Mouse (Mus musculus): Measurements from ENCODE around the gene Tsen54.

Gene Tsen54

DNA sequence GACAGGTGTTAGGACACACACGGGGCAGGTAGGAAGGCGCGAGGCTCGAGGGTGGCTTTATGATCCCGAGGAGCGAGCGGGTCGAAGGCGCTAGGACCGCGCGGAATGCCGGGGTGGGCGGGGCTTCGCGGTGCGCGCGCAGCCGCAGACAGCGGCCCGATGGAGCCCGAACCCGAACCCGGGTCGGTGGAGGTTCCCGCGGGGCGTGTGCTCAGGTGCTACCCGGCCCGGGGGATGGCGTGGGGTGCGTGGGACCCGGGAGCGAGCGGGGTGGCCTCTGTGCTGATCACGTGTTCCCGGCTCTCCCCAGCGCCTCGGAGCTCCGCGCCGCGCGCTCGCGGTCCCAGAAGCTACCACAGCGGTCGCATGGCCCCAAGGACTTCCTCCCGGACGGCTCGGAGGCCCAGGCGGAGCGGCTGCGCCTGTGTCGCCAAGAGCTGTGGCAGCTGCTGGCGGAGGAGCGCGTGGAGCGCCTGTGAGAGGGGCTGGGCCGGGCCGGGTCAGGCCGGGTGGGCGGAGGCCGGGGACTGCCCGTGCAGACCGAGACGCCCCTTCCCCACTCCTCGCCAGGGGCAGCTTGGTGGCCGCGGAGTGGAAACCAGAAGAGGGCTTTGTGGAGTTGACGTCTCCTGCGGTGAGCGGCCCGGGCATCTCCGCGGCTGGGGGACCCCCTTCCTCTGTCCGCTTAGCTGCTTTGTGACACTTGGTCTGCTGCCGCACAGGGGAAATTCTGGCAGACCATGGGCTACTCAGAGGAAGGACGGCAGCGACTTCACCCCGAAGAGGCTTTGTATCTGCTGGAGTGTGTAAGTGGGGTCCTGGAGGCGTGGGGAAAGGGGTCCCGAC is at the start of gene Tsen54:
Tsen54 (plus strand) TSS at position 120 of the 846 bp plus-strand sequence.
- DNase-seq = peak; percentile 89 to 96

DNA sequence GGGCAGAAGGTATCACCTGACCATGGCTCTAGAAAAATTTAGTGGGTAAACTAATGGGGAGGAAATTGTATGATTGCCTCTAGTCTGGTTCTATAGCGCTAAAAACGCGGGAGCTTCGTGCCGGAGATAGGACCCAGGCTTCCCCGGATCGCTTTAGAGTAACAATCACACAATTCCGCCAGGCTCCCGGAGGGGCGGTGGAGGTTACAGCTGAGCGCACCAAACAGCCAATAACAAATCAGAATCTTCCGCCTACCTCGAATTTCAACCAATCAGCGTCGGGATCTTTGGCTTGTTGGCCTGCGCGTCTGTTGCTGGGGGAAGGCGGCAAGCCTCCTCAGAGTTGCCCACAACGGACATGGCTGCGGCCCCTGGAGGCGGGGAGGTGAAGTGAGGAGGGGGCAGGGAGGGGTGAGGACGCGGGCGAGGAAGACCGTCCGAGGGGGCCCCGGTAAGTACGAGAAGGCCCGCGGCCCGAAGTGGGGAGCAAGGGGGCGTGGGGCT is 49.4 kb upstream of the Tsen54 start, which contains the start of gene Tmem94:
Tmem94 (plus strand) TSS at position 331 of the 504 bp plus-strand sequence.
- DNase-seq = peak; percentile 94 to 97

DNA sequence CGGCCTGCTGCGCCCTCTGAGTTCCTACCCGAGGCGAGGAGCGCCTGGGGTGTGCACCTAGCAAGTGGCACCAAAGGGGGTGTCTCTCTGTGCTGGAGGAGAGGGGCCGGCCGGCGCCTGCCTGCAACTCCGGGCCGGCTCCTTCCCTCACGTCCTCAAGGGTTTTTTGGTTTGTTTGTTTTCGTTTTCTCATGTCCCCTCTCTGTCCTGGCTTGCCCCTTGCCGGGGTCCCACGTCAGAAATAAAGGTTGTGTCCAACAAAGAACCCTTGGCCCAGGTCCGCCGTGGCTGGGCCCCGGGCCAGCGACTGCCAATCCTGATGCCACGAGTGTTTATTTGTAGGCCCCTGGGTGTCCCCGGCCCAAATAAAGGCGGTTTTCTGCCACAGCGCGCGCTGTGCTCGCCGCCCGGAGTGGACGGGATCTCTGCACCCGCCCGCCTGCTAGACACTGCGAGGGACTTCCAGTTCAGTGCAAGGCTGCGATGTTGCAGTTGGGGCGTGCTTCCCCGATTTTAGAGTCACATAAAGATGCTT is 48.9 kb upstream of the Tsen54 start:
- peak; percentile 59 to 72 for DNase-seq

DNA sequence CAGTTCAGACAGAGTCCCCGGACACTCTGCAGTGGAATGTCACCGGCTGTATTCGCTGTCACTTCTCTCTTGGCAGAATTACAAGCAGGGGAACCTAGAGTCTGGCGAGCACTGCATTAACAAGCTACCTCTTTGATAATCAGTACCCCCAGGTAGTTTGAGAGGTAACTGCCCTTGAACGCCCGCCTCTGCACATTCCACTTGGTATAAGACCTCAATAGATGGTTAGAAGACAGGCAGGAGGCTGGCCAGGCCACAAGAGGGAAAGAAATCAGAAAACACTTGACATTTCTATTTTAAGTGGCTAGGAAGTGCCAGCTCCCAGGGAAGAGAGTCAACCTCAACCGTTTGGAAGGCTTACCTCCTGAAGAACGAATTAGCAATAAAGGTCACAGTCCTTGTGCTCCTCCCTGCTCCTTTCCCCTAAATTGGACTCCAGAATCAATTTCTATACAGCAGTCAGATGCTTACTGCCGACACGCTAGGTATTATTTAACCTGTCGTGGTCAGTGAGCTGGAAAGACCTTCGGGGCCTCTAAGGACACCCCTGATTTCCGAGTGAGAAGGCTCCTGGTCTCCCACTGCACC is 48.1 kb upstream of the Tsen54 start:
- DNase-seq = peak; percentile 28 to 46

DNA sequence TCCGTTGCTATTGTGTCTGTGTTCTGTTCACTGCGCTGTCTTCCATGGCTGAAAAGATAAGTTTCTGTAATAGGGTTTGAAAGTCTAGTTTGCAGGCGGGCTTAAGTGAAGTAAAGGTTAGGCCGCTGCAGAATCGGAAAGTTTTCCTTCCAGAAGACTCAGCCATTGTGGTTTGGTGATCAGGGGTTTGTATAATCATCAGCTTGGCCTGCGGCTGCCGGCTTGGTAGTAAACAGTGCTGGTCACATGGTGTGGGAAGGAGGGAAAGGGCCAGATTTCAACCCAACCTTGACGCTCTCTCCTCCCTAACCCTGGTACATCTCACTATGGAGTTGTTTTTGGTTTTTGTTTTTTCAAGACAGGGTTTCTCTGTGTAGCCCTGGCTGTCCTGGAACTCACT is 47.5 kb upstream of the Tsen54 start:
- no peak for DNase-seq

DNA sequence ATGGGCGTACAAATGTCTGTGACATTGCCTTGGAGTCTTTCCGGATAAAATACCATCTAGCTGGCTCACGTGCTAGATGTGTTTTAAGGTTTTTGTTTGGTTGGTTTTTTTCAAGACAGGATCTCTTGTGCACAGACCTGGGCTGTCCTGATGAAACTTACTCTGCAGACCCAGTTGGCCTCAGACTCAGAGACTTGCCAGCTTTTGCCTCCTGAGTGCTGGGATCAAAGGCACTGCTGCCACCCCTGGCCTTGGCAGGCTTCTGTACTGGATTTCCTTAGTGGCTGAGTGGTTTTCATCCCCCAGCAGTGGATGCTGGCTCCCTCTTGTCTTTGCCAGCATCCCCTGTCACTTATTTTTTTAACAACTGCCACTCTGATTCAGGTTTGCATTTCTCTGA is 45.6 kb upstream of the Tsen54 start:
- DNase-seq = no peak

DNA sequence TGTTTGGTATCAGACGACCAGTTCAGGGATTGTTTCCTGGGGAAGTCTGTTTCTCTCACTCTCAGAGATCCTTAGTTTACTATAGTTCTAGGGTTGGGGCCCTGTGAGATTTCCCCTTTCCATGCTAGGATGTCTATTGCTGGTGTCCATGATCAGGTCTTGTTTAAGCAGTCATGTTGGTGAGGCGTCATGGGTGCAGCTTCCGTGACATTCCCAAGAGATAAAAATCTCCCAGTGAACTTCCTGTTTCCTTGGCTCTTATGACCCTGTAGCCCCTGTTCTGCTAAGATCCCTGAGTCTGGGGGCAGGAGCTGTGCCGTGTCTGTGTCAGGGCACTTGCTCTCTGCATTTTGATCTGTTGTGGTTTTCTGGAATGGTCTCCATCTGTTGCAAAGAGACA is 39.9 kb upstream of the Tsen54 start:
- no peak for DNase-seq

DNA sequence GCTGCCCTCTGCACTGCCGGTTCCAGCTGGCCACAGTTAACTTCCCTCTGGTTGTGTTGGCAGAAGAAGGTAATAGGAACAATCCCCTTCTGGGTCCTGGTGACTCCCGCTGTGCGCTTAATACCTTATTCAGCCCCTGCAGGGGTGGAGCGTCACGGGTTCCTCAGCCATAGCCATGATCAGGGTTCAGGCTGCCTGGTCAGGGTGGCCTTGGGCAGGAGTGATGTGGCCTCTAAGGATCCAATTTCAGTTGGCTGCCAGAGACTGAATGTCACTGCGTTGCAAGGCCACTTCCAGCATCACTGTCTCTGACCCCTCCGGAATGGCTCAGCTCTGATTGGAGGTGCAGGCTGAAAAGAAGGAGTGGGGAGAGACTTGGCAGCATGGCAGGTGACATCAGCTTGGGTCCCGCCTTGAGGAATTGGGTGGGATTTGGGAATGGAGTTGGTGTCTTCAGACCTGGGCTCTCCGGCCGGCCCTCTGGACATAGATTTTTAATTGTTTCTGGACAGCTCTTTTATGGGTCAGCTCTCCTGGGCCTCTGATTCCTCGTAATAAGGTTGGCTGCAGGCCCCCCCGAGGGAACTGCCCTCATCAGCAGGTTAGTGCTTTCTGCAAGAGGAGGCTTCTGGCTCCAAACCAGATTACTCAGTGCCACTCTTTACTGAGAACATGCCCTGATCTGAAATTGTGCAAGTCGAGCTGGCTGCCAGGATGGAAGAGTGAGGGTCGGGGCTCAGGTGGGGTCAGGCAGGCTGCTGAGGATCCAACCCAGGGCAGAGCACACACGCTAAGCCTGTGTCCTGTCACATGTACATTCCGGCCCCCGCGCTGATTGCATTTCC is 38.5 kb upstream of the Tsen54 start:
- DNase-seq = peak; percentile 58 to 61

DNA sequence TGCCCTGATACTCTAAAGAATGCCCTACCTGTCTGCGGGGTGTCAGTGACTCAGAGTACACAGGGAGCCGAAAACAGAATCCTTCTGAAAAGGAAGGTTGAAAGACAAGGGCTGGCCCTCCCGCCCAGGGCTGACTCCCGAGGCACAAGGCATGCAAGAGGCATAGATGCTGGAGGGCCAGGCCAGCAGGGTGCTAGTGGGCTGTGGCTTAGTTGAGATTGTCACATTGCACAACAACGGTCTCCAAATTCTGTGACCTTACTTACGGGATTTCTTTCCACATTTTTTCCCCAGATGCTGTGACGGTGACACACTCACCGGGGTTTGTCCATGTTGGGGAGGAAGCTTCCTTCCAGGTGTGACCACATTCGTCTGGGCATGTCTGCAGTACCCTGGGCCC is 37.6 kb upstream of the Tsen54 start:
- DNase-seq = no peak

DNA sequence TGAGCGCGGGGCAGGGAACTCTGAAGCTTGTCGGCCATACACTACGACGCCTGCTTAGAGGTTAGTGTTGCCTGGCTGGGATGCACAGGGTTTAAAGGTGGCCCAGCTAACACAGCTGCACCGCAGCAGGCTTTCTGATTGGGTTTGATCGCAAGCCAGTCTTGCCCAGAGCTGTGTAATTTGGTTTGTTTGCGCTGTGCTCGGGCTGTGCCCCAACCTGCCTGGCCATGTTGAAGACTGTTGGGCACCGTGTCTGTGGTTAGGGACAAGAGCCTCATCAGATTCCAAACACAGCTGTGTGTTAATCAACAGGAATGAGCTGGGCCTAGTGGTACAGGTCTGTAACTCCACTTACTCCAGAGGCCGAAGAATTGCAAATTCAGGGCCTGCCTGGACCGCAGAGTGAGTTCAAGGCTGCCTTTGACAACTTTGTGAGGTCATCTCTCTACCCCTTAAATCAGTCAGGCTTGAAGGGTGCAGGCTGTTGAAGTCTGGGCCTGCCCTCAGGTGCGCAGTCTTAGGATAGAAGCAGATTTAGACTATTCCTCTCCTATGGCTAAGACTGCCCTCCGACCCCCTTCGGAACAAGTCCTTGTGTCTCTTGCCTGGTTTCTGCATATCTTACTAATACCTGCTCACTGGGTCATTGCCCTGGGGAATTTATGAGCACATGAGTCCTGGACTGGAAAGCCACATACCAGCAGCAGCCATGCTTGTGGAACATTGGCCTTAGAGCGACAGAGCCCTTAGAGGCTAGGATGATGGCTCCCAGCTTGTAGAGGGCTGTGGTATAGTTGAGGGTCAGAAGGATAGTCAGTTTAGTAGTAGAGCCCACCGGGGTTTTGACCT is 36.8 kb upstream of the Tsen54 start:
- DNase-seq = no peak

DNA sequence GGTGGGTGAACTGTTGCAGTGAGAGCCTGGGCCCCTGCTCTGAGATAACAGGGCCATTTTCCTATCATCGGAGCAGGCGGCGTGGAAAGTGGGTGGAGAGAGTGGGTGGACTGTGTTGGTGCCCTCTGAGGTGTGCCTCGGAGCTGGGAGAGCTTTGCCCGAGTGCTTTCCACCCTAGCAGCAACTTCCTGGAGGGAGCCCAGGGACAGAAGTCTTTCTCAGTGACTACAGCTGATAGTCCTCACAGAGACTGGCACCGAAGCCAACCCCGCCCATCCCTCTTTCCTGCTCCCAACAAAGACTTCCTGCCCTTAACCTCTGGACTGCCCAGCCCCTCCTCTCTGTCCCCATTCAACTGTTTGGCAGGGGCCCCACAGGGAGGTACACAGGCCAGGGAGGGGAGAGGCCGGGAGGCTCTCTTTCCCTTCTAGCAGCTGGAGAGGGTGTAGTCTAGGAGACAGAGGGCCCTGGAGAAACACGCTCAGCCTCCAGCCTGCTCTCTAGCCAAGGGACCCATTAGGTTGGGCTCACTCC is 35.4 kb upstream of the Tsen54 start:
- DNase-seq = peak in 1 of 2 experiments; percentile 29

DNA sequence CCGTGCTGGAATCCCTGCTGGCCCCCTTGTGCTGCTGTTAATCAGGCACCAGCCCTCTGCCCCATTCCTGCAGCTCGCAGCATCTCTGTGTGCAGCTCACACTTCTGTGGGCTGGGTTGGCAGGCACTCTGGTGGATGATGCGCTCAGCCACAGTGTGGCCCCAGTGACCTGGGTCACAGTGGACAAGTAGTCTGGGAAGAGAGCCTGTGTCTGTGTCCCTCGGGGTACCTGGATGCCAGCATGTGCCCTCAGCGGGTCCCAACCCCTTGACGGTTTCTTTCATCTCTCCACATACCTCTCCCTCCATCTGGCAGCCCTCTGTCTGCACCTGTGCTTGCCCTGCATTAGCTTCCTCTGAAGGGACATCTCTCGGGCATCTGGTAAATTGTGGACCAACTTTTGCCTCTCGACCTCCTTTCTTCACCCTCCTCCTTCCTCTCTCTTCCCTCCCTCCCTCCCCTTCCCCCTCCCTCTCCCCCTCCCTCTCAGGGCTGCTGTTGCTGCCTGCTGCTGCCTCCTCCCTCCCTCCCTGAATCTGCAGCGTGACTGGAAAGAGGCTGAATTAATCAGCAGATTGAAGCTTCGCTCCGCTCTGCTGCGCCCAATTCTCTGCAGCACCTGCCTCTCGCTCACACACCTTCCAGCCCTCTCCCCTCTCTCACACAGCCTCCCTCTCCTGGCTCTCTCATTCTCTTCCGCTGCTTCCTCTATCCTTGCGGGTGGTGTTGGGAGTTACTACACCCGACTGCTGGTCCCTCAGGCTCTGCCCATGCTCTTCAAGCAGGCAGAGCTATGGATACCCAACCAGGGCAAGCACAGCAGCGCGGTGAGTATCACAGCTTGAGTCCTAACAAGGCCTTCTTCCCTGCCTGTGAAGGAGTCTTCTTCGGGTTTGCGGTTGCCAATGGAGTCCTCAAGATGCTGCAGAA is 34.1 kb upstream of the Tsen54 start:
- no peak for DNase-seq

DNA sequence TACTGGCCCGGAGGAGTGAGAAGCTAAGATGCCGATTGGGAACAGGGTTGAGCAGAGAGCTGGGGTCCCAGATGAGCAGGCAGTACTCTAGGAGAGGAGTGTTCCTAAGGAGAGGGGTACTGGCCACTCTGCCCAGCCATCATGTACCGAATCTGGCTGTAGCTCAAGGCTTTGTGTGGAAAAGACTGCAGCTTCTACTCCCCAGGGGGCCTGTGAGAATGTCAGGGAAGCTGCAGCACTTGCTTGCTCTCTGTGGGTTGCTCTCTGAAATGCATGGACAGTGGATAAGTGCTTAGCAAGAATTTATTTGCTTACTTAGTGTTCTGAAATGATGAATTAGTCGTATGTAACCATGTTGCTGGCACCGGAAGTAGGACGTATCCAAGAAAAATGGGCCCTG is 28.1 kb upstream of the Tsen54 start:
- no peak for DNase-seq

DNA sequence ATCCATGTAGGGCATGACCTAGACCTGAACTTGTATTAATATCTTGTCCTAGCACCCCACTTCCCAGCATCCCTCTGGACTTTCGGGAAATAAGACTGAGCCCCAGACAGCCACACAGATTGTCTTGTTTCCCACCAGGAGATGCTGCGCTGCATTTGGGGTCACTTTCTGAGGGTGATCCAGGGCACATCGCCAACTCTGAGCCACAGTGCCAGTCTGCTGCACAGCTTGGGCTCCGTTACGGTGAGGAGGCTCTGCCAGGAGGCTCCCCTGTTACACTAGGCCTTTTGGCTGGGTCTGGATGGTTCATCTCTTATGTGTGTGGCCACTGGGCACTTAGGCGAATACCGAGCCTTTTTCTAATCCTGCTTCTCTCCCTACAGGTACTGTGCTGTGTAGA is 24.7 kb upstream of the Tsen54 start:
- peak; percentile 69 for DNase-seq

DNA sequence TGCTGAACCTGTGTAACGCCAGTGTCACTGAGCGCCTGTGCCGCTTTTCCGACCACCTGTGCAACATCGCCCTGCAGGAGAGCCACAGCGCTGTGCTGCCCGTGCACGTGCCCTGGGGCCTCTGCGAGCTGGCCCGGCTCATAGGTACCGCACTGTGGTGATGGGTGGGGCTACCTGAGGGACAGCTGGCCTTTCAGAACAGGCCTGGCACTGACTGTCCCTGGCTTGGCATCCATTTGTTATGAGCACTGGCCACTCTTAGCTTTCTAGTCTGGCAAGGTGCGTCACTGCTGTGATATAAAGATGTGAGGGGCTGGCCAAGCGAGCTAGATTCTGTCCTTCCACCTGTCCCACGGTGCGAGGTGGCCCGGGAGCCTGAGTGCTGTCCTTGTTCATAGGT is 22.6 kb upstream of the Tsen54 start:
- DNase-seq = peak; percentile 67 to 78

DNA sequence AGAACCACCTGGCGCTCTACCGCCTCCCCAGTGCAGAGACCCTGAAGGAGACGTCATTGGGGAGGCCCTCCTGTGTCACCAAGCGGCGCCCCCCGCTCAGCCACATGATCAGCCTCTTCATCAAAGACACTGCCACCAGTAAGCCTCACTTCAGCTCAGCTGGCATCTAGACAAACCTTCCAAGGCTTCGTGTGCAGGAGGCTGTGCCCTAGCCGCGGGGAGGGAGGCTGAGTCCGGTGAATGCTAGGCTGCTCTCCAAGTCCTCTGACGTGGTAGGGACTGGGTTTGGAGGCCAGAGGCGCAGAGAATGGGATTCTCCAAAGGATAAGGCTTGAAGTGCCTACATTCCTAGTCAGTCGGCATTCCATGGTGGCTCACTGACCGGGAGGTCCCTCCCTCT is 22.2 kb upstream of the Tsen54 start:
- peak; percentile 55 to 70 for DNase-seq

DNA sequence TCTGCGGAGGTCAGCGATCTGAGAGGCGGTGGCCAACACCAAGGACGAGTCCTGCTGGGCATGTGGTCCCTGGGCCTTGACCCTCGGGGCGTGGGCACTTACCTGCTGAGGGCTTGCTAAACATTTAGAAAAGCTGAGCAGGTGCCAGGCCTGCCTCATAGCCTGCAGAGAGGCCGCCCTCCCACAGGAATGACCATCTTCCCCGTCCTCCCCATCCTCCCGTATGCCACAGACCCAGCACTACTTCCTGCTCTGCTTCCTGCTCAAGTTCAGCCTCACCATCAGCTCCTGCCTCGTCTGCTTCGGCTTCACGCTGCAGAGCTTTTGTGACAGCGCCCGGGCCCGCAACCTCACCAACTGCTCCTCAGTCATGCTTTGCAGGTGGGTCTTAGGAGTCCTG is 17.6 kb upstream of the Tsen54 start:
- DNase-seq = no peak

DNA sequence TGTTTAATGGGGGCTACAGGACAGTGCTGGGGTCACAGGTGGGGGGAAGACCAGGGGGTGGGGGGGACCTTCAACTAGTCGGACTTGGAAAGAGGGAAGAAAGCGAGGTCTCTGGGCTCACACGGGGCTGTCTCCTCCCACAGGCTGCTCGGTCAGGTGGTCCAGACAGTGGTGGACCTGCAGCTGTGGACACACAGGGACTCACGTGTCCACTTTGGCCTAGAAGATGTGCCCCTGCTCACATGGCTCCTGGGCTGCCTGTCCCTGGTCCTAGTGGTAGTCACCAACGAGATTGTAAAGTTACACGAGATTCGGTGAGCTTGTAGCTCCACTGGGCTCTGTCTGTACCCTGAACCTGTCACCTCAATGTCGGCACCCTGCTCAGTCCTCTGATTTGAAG is 16.9 kb upstream of the Tsen54 start:
- DNase-seq = no peak

DNA sequence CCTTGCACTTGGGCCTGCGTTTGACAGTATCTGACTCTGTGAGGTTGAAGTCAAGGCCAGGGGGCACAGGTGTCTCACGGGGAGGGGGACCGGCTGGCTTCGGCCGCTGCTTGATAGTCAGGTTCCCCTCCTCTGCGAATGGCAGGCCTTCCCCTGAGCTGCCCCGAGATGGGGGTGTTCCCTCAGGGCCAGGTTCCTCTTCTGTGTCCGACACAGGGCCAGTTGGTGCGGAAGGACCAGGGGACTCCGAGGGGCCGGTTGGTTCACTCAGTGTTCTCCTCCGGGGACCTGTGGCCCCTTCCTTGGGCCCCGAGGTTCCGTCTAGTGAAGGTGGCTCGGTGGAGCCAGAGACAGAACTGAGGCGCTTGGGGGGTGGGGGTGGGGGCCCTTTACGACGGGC is 13.5 kb upstream of the Tsen54 start:
- no peak for DNase-seq

DNA sequence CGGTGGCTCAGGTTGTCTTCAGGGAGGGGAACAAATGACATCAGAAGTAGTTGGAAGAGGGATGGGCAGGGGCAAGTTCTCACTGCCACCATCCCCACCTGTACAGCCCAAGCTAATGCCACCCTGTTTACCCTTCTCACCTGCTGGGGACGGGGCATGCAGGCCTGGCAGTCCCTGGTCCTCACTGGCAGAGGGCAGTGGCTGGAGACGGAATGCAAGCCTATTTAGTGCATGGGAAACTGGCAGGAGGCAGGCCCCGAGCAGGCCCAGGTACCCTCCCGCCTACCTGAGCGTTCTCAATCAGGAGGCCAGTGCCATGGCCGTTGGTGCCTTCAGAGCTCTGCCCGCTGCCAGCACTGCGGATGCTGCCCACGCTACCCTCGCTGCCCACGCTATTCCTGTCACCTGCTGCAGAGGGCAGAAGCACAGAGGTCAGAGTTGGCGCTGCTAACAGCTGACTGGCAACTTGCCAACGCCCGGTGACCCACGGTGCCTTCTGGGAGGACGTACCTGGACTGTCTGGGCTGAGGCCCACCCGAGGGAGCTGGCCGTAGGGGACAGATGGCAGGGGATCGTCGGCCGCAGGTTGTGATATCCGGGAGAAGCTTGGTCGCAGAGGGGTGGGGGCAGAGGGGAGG is 11.3 kb upstream of the Tsen54 start:
- DNase-seq = no peak

All from cerebellum, adult 18-20 months (tissue).